ENCODE assay signal across 9 mouse cellular contexts in the genomic region with DNA sequence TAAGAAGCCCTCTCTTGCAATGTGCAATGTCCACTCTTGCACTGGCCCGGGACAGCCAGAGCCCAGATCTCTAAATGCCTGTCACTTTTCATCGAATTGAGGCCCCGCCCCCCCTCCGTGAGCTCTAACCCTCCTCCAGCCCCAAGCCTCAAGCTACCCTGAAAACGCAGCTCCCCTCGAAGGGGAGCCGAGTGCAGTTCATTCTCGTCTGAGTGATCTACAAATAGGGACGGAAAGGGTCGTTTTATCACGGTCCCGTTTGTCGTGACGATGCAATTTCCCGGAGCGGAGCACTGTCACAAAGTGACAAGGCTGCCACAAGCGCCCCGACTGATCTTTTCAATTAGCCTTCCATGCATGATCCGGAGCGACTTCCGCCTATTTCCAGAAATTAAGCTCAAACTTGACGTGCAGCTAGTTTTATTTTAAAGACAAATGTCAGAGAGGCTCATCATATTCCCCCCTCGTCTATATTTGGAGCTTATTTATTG. TPM values are rescaled to one million over a fixed set of nuclear protein-coding genes. Genes with fewer than 3 reads are reported as not detected.
DNase-seq lines count a peak whose midpoint lies in the region; ATAC-seq and TF ChIP-seq lines count a peak whose summit lies in the region.
"Had no signal": no experiment of that assay in that cellular context is flagged by ENCODE, and none has a peak within 500 bp of the region (broad histone marks: within the 10 kb centered on the region; RNA-seq: fewer than 3 reads in every experiment).

No protein-coding gene starts in this region.

- no peaks in the 10 kb centered on the region for H3K9me3 ChIP-seq in heart, embryonic 11.5 days (replicated peaks; ENCODE audit: control insufficient read depth, low read length)
- no peaks in the 10 kb centered on the region for H3K9me3 ChIP-seq in forebrain, postnatal 0 days (ENCODE audit: low read length)
- no peaks in the 10 kb centered on the region for H3K9me3 ChIP-seq in midbrain, embryonic 15.5 days

- H3K9ac ChIP-seq in heart, embryonic 11.5 days (ENCODE audit: low read depth, low read length) = no peak overlapping the region
- peak overlapping the region; percentile 28; the same call in 1 of the 2 replicates for H3K9ac ChIP-seq in forebrain, postnatal 0 days
- no peak overlapping the region for H3K9ac ChIP-seq in midbrain, embryonic 15.5 days

- TF ChIP-seq CTCF in forebrain, postnatal 0 days (IDR thresholded peaks at IDR 0.05; ENCODE audit: low read depth) = no peak

- intact Hi-C loops in heart, postnatal 25 days (cut with DNase I) = loop anchor here (10.0 kb wide), 1 partner anchor 303 kb away; no protein-coding TSS in a partner anchor

- peak overlapping the region; percentile 24 for H3K4me2 ChIP-seq in heart, embryonic 11.5 days
- H3K4me2 ChIP-seq in forebrain, postnatal 0 days (ENCODE audit: low read depth) = peak overlapping the region; percentile 72
- peak overlapping the region; percentile 28 for H3K4me2 ChIP-seq in midbrain, embryonic 15.5 days

- H3K36me3 ChIP-seq in heart, embryonic 11.5 days (ENCODE audit: control insufficient read depth, insufficient read depth, low read length) = no peaks in the 10 kb centered on the region
- H3K36me3 ChIP-seq in forebrain, postnatal 0 days (ENCODE audit: insufficient read depth) = no peaks in the 10 kb centered on the region
- no peaks in the 10 kb centered on the region for H3K36me3 ChIP-seq in midbrain, embryonic 15.5 days (replicated peaks)

- peaks cover 6% of the 10 kb centered on the region; the same call in 1 of the 2 replicates for H3K4me1 ChIP-seq in heart, embryonic 11.5 days (ENCODE audit: control insufficient read depth, insufficient read depth, low read length)
- no peaks in the 10 kb centered on the region for H3K4me1 ChIP-seq in forebrain, postnatal 0 days (ENCODE audit: insufficient read depth)
- H3K4me1 ChIP-seq in midbrain, embryonic 15.5 days = peaks cover 6% of the 10 kb centered on the region; the same call in 1 of the 2 replicates

- whole genome bisulfite sequencing in heart, embryonic 11.5 days (ENCODE audit: insufficient replicate concordance) = under 1% methylated on average over 23 of the region's 23 CpGs
- 4% methylated on average over 23 of the region's 23 CpGs for WGBS in forebrain, postnatal 0 days
- 1% methylated on average over 23 of the region's 23 CpGs for WGBS in midbrain, embryonic 15.5 days

- DNase-seq in heart, postnatal 25 days (ENCODE audit: low spot score) = no peak
- peak; percentile 69 to 79 for DNase-seq in cerebellum, adult 18-20 months
- DNase-seq in forebrain, postnatal 0 days = peak; percentile 73
- no peak for DNase-seq in spleen, adult 12 weeks (ENCODE audit: low spot score)
- DNase-seq in right cerebral cortex, postnatal 36 days (ENCODE audit: low spot score in 2 of 2) = no peak
- no peak for DNase-seq in lung, postnatal 25 days (ENCODE audit: low spot score)

- peak overlapping the region; percentile 22 for H3K4me3 ChIP-seq in heart, embryonic 11.5 days (ENCODE audit: low read depth, low read length)
- peak overlapping the region; percentile 23 for H3K4me3 ChIP-seq in forebrain, postnatal 0 days (ENCODE audit: low read depth, low read length)
- H3K4me3 ChIP-seq in midbrain, embryonic 15.5 days = peak overlapping the region; percentile 15; the same call in 1 of the 2 replicates
- H3K4me3 ChIP-seq: left cerebral cortex, adult 2 months had no signal

- H3K27ac ChIP-seq in heart, embryonic 11.5 days (ENCODE audit: low read depth, low read length) = no peak overlapping the region
- H3K27ac ChIP-seq in forebrain, postnatal 0 days (ENCODE audit: low read depth, low read length) = peak overlapping the region; percentile 66
- 0 out of 2 replicates have a peak overlapping the region, but pooled peaks have one; percentile 45 for H3K27ac ChIP-seq in midbrain, embryonic 15.5 days
- H3K27ac ChIP-seq: left cerebral cortex, adult 2 months had no signal

- peaks cover 89% of the 10 kb centered on the region for H3K27me3 ChIP-seq in heart, embryonic 11.5 days (ENCODE audit: control insufficient read depth, insufficient read depth, low read length)
- H3K27me3 ChIP-seq in forebrain, postnatal 0 days (ENCODE audit: insufficient read depth, low read length) = peaks cover 31% of the 10 kb centered on the region
- peaks cover 87% of the 10 kb centered on the region for H3K27me3 ChIP-seq in midbrain, embryonic 15.5 days (replicated peaks)

- no peak for ATAC-seq in heart, embryonic 11.5 days (replicated peaks; ENCODE audit: insufficient number of reproducible peaks, low FRiP score, low TSS enrichment)
- peak; percentile 10; the same call in 1 of the 2 replicates for ATAC-seq in forebrain, postnatal 0 days
- ATAC-seq in midbrain, embryonic 15.5 days (replicated peaks) = no peak

RNA-seq across cellular contexts. Expression of gene Pax6, which starts 13.4 kb away (rescaled TPM):
- 0.37 and 0.82 TPM in 2 replicates for polyA plus RNA-seq in heart, embryonic 11.5 days (2014; fragmentation: Nextera tagmentation; extraction: Ambion mirVana)
- total RNA-seq in heart, postnatal 25 days (2021) = not detected
- 19.0 and 32.9 TPM in 2 replicates for total RNA-seq in forebrain, postnatal 0 days (2014; rRNA removed)
- 14.6 and 19.0 TPM in 2 replicates for polyA plus RNA-seq in forebrain, postnatal 0 days (2015; fragmentation: Nextera tagmentation; extraction: Ambion mirVana)
- polyA plus RNA-seq in midbrain, embryonic 15.5 days (2015; fragmentation: Nextera tagmentation; extraction: Ambion mirVana) = 22.5 and 23.3 TPM in 2 replicates

Comparison
In these comparisons a context has a peak if more than half of its experiments do, and no peak if none do; other contexts are left out.
1. DNase-seq: peak in cerebellum, adult 18-20 months (2 of 2) and forebrain, postnatal 0 days (single experiment); none in heart, postnatal 25 days (single experiment), spleen, adult 12 weeks (single experiment), right cerebral cortex, postnatal 36 days (0 of 2) and lung, postnatal 25 days (single experiment).
2. Peak in every context shown above with its lines, with median percentiles within 50 percentile points of each other: H3K4me2 ChIP-seq and H3K4me3 ChIP-seq.